Comparison of ENCODE assay signal across 9 mouse cellular contexts in the genomic region with DNA sequence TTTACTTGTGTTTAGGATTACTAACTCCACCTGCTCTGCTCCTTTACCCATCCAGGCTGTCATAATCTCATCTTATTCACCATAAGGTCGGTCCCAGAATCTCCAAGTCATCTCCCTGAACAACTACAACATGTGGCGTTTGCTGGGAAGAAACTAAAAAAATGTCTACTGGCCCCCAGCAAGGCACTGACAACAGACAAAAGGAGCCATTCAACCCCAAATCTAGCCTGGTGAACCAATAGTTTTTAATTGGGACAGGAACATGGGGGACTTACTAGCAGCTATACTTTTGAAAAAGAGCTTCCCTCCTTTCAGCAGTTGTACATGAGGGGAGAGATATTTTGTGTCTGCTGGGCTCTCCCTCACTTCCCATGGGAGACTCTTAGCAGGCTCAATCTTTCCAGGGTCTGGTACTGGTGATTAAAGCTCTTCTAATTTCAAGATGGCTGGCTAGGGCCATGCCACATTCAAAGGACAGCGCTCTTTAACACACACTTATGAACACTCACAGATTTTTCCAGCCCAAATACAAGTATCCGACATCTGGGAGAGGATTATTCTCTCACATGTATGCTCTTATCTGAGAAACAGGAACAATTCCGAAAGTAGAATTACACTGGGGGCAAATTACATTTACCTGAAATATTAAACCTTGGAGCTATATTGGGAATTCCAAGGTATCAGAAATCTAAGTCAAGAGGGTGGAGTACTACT. TPM values are rescaled to one million over a fixed set of nuclear protein-coding genes. Genes with fewer than 3 reads are reported as not detected.
DNase-seq lines count a peak whose midpoint lies in the region; ATAC-seq and TF ChIP-seq lines count a peak whose summit lies in the region.
"Had no signal": no experiment of that assay in that cellular context is flagged by ENCODE, and none has a peak within 500 bp of the region (broad histone marks: within the 10 kb centered on the region; RNA-seq: fewer than 3 reads in every experiment).

No protein-coding gene starts in this region.

- no peaks in the 10 kb centered on the region for H3K36me3 ChIP-seq in kidney, embryonic 14.5 days (ENCODE audit: control insufficient read depth, insufficient read depth, low read length)
- no peaks in the 10 kb centered on the region for H3K36me3 ChIP-seq in embryonic facial prominence, embryonic 13.5 days
- no peaks in the 10 kb centered on the region for H3K36me3 ChIP-seq in hindbrain, postnatal 0 days (ENCODE audit: insufficient read depth, low read length)
- no peaks in the 10 kb centered on the region for H3K36me3 ChIP-seq in midbrain, embryonic 15.5 days (replicated peaks)

- H3K27me3 ChIP-seq in kidney, embryonic 14.5 days (ENCODE audit: control insufficient read depth, insufficient read depth, low read length), result no peaks in the 10 kb centered on the region
- no peaks in the 10 kb centered on the region for H3K27me3 ChIP-seq in embryonic facial prominence, embryonic 13.5 days
- no peaks in the 10 kb centered on the region for H3K27me3 ChIP-seq in hindbrain, postnatal 0 days (ENCODE audit: insufficient read depth, low read length)
- H3K27me3 ChIP-seq in midbrain, embryonic 15.5 days (replicated peaks), result no peaks in the 10 kb centered on the region

- no peak for DNase-seq in kidney, postnatal 14 days
- DNase-seq in hindbrain, postnatal 0 days (ENCODE audit: low spot score), result peak; percentile 34
- no peak for DNase-seq in ovary, postnatal 14 days (ENCODE audit: low spot score)
- DNase-seq in layer of hippocampus, adult 9-11 months, result no peak
- DNase-seq in cerebellum, adult 11-12 months, result no peak

- 62% methylated on average over 5 of the region's 5 CpGs for WGBS in kidney, embryonic 14.5 days
- WGBS in embryonic facial prominence, embryonic 13.5 days, result 41% methylated on average over 5 of the region's 5 CpGs
- 37% methylated on average over 5 of the region's 5 CpGs for WGBS in hindbrain, postnatal 0 days
- WGBS in midbrain, embryonic 15.5 days, result 33% methylated on average over 5 of the region's 5 CpGs

- H3K4me3 ChIP-seq in kidney, embryonic 14.5 days (ENCODE audit: low read length), result peak overlapping the region; percentile 47
- peak overlapping the region; percentile 51 for H3K4me3 ChIP-seq in embryonic facial prominence, embryonic 13.5 days
- peak overlapping the region; percentile 32 for H3K4me3 ChIP-seq in hindbrain, postnatal 0 days (ENCODE audit: low read length)
- H3K4me3 ChIP-seq in midbrain, embryonic 15.5 days, result peak overlapping the region; percentile 38

- H3K9ac ChIP-seq in kidney, embryonic 14.5 days (ENCODE audit: low read depth, low read length), result no peak overlapping the region
- peak overlapping the region; percentile 73 for H3K9ac ChIP-seq in embryonic facial prominence, embryonic 13.5 days
- peak overlapping the region; percentile 52 for H3K9ac ChIP-seq in hindbrain, postnatal 0 days (replicated peaks; ENCODE audit: low read length)
- H3K9ac ChIP-seq in midbrain, embryonic 15.5 days, result peak overlapping the region; percentile 46

- H3K9me3 ChIP-seq in kidney, embryonic 14.5 days (ENCODE audit: control insufficient read depth, low read length), result no peaks in the 10 kb centered on the region
- no peaks in the 10 kb centered on the region for H3K9me3 ChIP-seq in embryonic facial prominence, embryonic 13.5 days
- H3K9me3 ChIP-seq in hindbrain, postnatal 0 days (ENCODE audit: low read length), result no peaks in the 10 kb centered on the region
- H3K9me3 ChIP-seq in midbrain, embryonic 15.5 days, result no peaks in the 10 kb centered on the region

- peak overlapping the region; percentile 77 for H3K4me2 ChIP-seq in kidney, embryonic 14.5 days (replicated peaks; ENCODE audit: low read depth, low read length)
- peak overlapping the region; percentile 73 for H3K4me2 ChIP-seq in embryonic facial prominence, embryonic 13.5 days
- peak overlapping the region; percentile 57 for H3K4me2 ChIP-seq in hindbrain, postnatal 0 days (ENCODE audit: low read depth, low read length)
- H3K4me2 ChIP-seq in midbrain, embryonic 15.5 days, result peak overlapping the region; percentile 55

- ATAC-seq in kidney, embryonic 14.5 days (ENCODE audit: low FRiP score, low TSS enrichment), result no peak
- no peak for ATAC-seq in embryonic facial prominence, embryonic 13.5 days (ENCODE audit: insufficient number of reproducible peaks, insufficient read depth, low FRiP score, low TSS enrichment, low read depth)
- ATAC-seq in hindbrain, postnatal 0 days, result no peak
- peak; percentile 19 for ATAC-seq in midbrain, embryonic 15.5 days (replicated peaks)

- peaks cover 8% of the 10 kb centered on the region; the same call in 1 of the 2 replicates for H3K4me1 ChIP-seq in kidney, embryonic 14.5 days (ENCODE audit: control insufficient read depth, insufficient read depth, low read length)
- peaks cover 35% of the 10 kb centered on the region for H3K4me1 ChIP-seq in embryonic facial prominence, embryonic 13.5 days
- H3K4me1 ChIP-seq in hindbrain, postnatal 0 days (ENCODE audit: insufficient read depth, low read length), result peaks cover 15% of the 10 kb centered on the region
- peaks cover 42% of the 10 kb centered on the region for H3K4me1 ChIP-seq in midbrain, embryonic 15.5 days

- H3K27ac ChIP-seq in kidney, embryonic 14.5 days (ENCODE audit: low read depth, low read length), result no peak overlapping the region
- peak overlapping the region; percentile 79 for H3K27ac ChIP-seq in embryonic facial prominence, embryonic 13.5 days
- H3K27ac ChIP-seq in hindbrain, postnatal 0 days, result peak overlapping the region; percentile 92
- H3K27ac ChIP-seq in midbrain, embryonic 15.5 days, result peak overlapping the region; percentile 99

- no peak for TF ChIP-seq CTCF in hindbrain, postnatal 0 days (IDR thresholded peaks at IDR 0.05; ENCODE audit: low read depth)

RNA-seq across cellular contexts. Expression of gene Psmg4, which starts 13.1 kb away (rescaled TPM):
- polyA plus RNA-seq in kidney, embryonic 14.5 days (2014; fragmentation: Nextera tagmentation; extraction: Ambion mirVana), result 84.6 and 100 TPM in 2 replicates
- polyA plus RNA-seq in embryonic facial prominence, embryonic 13.5 days (2015; fragmentation: Nextera tagmentation; extraction: Ambion mirVana), result 104 and 111 TPM in 2 replicates
- 41.6 and 75.9 TPM in 2 replicates for total RNA-seq in hindbrain, postnatal 0 days (2014; rRNA removed)
- polyA plus RNA-seq in hindbrain, postnatal 0 days (2015; fragmentation: Nextera tagmentation; extraction: Ambion mirVana), result 88.5 and 92.0 TPM in 2 replicates
- polyA plus RNA-seq in midbrain, embryonic 15.5 days (2015; fragmentation: Nextera tagmentation; extraction: Ambion mirVana), result 66.6 and 69.2 TPM in 2 replicates

RNA-seq across cellular contexts. Expression of gene Tubb2b, which starts 19.4 kb away (rescaled TPM):
- polyA plus RNA-seq in kidney, embryonic 14.5 days (2014; fragmentation: Nextera tagmentation; extraction: Ambion mirVana), result 17.4 and 23.6 TPM in 2 replicates
- 45.6 and 46.3 TPM in 2 replicates for polyA plus RNA-seq in embryonic facial prominence, embryonic 13.5 days (2015; fragmentation: Nextera tagmentation; extraction: Ambion mirVana)
- total RNA-seq in hindbrain, postnatal 0 days (2014; rRNA removed), result 4,422 and 4,857 TPM in 2 replicates
- polyA plus RNA-seq in hindbrain, postnatal 0 days (2015; fragmentation: Nextera tagmentation; extraction: Ambion mirVana), result 709 and 787 TPM in 2 replicates
- polyA plus RNA-seq in midbrain, embryonic 15.5 days (2015; fragmentation: Nextera tagmentation; extraction: Ambion mirVana), result 1,126 and 1,130 TPM in 2 replicates
- total RNA-seq: megakaryocyte progenitor cell, adult 5-6 weeks had no signal

Comparison
In these comparisons a context has a peak if more than half of its experiments do, and no peak if none do; other contexts are left out.
1. RNA of gene Tubb2b, which starts 19.4 kb away (polyA plus RNA-seq): 1,126 to 1,130 TPM in midbrain, embryonic 15.5 days and 709 to 787 TPM in hindbrain, postnatal 0 days; 45.6 to 46.3 TPM in embryonic facial prominence, embryonic 13.5 days and 17.4 to 23.6 TPM in kidney, embryonic 14.5 days; every median in the first group is over 10 times any median in the second.
2. Peak in every context shown above with its lines, with median percentiles within 50 percentile points of each other: H3K4me2 ChIP-seq and H3K4me3 ChIP-seq.